Mouse (Mus musculus) adrenal gland, postnatal 4 days (tissue): Measurements from ENCODE around the gene Ppp2r3d. TPM values are rescaled to one million over a fixed set of nuclear protein-coding genes. Genes with fewer than 3 reads are reported as not detected.
"Not testable (repeated sequence)": the region's sequence is repeated elsewhere in the genome, so short reads cannot be mapped to it uniquely, and the experiment has no call there.

Source experiments
- DNase-seq, 2 experiments: peaks; one replicate each; pipeline ENCODE4 v3.0.0; 2021 to 2022; ENCODE audit warnings: low spot score in 2 of 2, mixed read lengths in 2 of 2
- long read RNA-seq, 2 experiments: library from polyadenylated mRNA; stranded (forward); transcript quantifications; one replicate each; pipeline ENCODE4 v2.0.0; 2021
- total RNA-seq, 2 experiments: library from RNA; stranded (reverse); gene quantifications; 2 replicates each; pipeline ENCODE4 v1.2.3; 2021

Ppp2r3d gene
- 100 to 1,000 TPM; 163 to 165 TPM for total RNA-seq
- long read RNA-seq, experiment 1, partial matches to known transcripts: 0 of 2 reads
- long read RNA-seq, experiment 1, other reads (novel, unspliced or antisense): 0 of 2 reads
- long read RNA-seq, experiment 2, partial matches to known transcripts: 0 of 4 reads
- long read RNA-seq, experiment 2, other reads (novel, unspliced or antisense): 0 of 4 reads

GRCm38 (mm10) chr9:124476096-124476902 is at the start of gene Ppp2r3d:
Ppp2r3d (minus strand) TSS chr9:124476898.
- DNase-seq: no peak

- DNase-seq: not testable (repeated sequence)
These were observed 17.0 kb upstream of the Ppp2r3d start, which contains the start of gene Gm21836 for GRCm38 (mm10) chr9:124493693-124494092. Gm21836 (minus strand) TSS chr9:124493793.

DNA sequence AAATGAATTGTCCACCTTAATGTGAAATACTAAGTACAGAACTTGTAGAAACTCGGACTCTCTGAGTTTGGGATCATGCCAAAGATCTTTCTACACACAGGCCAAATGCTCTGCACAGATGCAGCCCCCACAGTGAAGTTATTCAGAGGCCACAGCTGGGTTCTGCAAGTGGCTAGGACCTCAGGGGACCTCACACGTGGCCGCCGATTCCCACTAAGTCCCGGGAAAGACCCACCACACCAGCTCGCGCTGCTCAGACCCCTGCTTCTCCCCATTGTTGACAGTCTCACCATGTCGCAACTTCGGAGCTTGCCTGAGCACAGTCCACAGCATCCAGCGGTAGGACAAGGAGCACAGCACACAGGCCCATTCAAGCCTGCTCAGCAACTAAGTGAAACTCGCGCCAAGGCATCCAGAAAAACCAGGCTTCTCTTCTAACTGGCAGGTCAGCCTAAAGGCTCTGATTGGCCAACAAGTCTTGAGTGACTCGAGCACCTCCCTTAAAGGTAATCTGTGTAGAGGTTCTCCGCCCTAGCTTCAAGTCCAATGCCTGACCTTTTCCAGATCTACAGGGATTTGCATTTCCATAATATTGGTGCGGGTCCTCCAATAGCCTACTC is 3.8 kb upstream of the Ppp2r3d start:
- not testable (repeated sequence) for DNase-seq

DNA sequence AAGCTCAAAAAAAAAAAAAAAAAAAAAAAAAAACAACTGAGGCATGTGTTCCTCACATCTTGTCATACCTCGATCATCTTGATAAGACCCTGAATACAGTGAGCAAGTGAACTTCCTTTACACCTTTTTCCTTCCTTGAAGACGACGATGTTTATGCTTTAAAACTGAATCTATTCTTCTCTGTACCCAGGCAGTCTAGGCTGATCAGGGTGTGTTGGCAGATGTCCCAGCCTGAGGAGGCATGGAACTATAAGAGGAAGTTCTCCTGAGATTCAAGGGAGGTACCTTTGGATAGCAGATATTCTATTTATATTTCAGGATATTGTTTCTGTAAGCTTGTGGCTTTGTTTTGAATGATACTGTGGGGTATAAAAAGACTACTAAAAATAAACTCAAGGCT is 1.4 kb upstream of the Ppp2r3d start:
- DNase-seq: no peak

DNA sequence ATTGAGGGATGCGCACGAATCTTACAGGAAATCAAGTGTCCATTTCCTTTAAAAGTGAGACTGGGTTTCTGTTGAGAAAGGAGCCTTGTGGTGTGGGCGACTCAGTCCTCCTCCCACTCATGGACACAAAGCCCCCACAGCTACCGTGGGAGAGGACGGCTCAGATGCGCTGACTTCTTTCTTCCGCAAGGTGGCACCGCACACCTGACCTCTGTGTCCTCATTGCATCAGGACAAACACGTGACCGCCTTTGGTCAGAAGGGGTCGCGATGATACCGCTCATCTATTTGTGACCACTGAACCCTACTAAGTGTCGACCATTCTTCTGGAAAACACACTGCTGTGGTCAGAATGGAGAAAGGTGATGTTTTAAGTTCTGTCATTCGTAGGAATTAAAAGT is 1.0 kb downstream of the Ppp2r3d start:
- DNase-seq: no peak

- no peak for DNase-seq
These were observed 20.1 kb downstream of the Ppp2r3d start for GRCm38 (mm10) chr9:124456572-124456971.

DNA sequence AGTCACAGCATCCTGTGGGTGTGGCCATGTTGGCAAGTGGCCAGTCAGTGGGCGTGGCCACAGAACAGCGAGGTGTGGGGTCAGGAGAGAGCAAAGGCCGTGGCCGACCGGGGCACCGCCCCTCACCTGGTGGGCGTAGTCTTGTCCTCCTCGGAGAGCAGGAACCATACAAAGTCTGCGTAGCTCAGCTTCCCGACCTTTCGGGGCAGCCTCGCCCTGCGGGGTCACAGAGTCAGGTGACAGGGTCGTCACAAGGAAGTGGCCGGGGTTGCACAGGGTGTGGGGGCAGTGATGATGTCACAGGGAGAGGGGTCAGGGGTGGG is 34.2 kb downstream of the Ppp2r3d start:
- DNase-seq: peak in 1 of 2 experiments; percentile 5

GRCm38 (mm10) chr9:124441681-124442532 is 34.8 kb downstream of the Ppp2r3d start:
- DNase-seq: peak; percentile 4 to 6

- DNase-seq: no peak
These were observed 36.0 kb downstream of the Ppp2r3d start for GRCm38 (mm10) chr9:124440724-124441045.

- peak; percentile 8 to 11 for DNase-seq
These were observed 36.6 kb downstream of the Ppp2r3d start for GRCm38 (mm10) chr9:124439848-124440723.

- DNase-seq: peak; percentile 4 to 20
These were observed 37.3 kb downstream of the Ppp2r3d start for GRCm38 (mm10) chr9:124439403-124439847.

- DNase-seq: peak; percentile 3 to 4
These were observed 37.9 kb downstream of the Ppp2r3d start for GRCm38 (mm10) chr9:124438686-124439346.

DNA sequence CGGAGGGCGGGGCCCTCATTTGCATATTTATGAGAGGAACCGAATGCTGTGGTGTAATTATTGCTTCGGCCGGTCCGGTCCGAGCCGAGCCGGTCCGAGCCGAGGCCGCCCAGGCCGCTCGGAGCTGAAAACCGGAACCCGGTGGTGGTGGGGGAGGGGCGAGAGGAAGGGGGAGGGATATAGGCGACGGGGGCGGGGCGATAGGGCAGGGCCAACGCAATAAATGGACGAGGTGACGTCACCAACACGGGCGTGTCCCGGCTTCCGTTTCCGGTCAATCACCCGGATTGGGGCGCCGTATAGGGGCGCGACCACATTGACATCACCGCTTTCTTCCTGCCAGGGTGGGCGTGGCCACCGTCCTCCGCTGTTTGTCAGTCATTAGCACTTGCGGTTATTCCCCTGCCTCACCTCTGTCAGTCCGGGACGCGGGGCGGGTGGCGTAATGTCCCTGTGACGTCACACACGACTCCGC is 51.2 kb downstream of the Ppp2r3d start:
- DNase-seq: peak; percentile 89 to 91

DNA sequence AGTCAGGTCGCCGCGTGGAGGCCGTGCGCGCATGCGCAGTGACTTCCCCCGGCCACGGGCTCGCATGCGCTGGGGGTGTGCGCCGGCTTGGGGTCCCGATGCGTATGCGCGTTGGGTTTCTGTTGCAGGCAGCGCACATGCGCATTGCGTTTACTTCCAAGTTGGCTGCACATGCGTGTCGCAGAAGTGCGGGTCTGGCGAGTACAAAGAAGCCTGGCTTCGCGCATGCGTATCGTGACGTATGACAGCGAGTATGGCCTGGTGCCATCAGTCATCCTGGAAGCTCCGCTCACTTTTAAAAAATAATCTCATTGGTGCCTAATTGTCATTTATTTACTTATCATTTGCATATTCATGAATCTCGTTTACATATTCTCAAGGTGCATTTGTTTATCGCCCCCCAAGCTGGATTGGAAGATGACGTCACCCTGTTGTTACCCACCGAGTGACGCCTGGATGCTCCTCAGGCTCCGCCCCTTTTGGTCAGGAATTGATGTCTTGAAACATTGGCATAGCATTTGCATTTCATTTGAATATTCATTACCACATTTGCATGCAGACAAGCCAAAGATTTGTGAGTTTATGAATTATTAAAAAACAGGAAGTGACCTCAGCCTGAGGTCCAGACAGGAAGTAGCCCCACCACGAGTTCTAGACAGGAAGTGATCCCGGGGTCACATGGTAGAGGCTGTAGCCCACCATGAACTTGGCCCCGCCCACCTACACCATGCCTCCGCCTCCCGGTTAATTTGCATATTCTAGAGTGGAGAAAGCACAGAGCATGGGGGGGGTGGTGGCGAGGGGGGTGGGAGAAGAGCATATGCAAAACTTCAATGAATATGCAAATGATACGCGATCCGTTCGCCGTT is 51.9 kb downstream of the Ppp2r3d start:
- peak; percentile 94 to 97 for DNase-seq

GRCm38 (mm10) chr9:124424292-124424541 is 52.5 kb downstream of the Ppp2r3d start:
- no peak for DNase-seq

DNA sequence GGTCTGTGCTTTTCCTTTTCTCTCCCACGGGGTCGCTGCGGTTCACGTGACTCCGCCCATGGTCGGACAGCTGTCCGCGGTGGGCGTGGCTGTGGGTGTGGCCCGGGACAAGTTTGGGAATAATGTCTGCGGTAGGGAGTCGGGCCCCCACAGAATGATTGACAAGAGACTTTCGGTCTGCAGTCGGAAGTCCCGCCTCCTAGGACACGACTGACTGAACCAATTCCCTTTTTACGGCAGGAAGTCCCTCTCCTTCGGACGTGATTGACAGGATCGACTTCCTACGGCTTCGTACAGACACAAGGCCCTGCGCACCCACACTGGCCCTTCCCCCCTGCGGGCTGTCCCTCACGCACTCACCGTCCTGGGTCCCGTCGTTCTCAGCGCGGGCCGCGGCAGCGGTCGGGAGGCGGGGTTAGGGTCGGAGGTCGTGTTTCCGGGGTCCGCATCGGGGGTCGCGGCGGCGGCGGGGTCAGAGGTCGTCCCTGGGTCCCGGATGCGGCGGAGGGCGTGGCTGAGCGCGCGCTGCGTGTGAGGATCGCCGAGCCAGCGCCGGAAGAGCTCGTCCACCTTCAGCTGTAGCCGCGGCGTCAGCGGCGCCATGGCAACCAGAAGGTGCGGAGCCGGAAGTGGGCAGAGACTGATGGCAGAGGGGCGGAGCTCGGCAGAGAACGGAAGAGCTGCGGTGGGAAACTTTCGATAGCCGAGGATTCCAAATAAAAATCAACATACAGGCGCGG is 53.0 kb downstream of the Ppp2r3d start:
- peak; percentile 83 to 93 for DNase-seq

- DNase-seq: peak; percentile 88 to 93
These were observed 53.7 kb downstream of the Ppp2r3d start for GRCm38 (mm10) chr9:124422900-124423551.

GRCm38 (mm10) chr9:124422427-124422826 is 54.3 kb downstream of the Ppp2r3d start:
- peak; percentile 44 to 70 for DNase-seq
